Mouse (Mus musculus): ENCODE results near the gene Tagln.

The Tagln gene

GRCm38 (mm10) chr9:45935628-45936210, at the start of gene Tagln:
TSS of gene Tagln (minus strand) at chr9:45936058.
- DNase-seq (ENCODE audit: low spot score) = peak; percentile 44

DNA sequence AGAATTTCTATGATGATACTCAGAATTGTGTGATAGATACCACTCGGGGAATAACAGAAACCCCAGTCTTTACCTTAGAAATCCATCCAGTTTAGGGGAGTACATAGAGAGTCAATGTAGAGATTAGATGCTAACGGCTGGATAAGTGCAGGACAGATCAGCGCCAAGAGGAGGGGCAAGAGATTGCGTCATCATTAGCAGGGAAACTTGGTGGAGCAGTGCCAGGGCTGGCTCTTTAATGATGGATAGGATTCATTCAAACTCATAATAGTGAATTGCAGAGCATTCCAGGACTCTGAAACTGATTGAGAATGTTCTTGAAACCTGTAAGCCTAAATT, 49.3 kb upstream of the Tagln start:
- peak; percentile 55 for DNase-seq (ENCODE audit: low spot score)

DNA sequence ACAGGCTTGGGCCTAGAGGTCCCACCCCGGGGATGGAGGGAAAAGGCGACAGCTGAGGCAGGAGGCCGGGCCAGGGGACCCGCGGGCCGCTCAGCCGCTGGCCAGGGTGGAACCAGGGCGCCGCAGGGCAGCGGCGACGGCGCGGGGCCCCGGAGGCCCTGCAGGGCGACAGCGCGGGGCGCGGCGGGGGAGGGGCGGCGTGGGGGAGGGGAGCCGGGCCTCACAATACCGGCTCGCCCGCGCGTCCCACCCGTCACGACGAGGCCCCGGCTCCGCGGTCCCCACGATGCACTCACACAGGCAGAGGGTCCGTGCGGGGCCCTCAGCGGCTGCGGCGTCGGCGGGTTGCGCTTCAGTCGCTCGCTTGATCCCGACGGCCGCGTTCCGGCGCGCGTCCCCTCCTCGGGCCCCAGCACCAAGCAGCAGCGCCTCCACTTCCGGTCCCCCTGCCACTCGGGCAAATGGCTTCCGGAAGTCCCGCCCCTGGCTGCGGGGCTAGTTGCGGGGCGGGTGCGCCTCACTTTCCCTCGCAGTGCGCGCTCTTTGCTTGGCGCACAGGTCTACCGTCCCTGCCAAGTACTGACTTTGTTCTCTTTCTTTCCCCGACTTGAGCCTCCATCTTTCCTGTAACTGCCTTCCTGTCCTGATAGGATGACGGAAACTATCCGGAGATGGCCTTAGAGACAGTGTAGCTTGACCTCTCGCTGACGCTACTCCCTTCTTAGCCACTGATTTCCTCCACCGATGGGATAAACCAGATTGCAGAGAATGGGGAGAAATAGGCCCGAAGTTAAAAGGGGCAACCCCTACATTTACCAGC, 48.8 kb upstream of the Tagln start:
- DNase-seq (ENCODE audit: low spot score) = peak; percentile 88

DNA sequence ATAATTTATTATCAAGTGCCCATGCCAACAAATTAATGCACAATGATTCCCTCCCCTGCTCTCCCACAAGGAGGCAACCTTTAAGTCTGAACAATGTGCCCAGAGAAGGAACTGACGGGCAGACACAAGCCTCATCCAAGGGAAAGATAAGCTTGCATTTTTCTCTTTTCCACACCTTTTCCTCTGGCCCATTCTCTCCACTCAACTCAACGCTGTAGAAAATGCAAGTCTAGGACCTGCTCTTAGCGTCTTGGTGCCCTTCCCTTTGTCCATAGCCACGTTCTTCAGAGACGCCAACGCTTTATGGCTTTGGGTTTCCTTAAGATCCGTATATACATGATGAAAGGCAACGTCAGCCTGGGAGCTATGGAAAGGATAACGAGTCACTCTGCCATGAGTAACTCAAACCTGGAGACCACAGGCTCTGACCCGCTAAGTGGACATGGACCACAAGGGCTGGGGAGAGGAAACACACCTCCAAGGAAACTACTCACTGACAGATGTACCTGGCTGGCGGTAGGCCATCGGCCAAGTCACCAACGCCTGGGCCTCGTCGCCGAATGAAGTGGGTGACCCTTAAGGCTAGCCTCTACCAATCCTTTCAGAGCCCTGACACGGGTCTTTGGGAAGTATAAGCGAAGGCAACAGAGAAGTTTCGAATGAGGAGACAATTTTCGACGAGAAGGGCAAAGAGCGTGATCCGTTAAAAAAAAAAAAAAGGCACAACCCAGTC, 48.0 kb upstream of the Tagln start:
- no peak for DNase-seq (ENCODE audit: low spot score)

DNA sequence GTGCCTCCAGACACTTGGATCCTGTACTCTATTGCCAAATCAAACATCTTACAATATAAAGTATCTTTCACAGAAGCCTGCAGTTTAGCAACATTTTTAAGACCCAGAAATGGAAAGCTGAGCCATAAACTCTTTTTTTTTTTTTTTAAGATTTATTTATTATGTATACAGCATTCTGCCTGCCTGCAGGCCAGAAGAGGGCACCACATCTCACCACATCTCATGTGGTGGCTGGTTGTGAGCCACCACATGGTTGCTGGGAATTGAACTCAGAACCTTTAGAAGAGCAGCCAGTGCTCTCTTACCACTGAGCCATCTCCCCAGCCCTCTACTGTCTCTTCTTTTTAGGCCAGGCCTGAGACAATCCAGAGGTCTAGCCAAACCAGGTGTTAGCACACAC, 45.5 kb upstream of the Tagln start:
- DNase-seq (ENCODE audit: low spot score) = no peak

DNA sequence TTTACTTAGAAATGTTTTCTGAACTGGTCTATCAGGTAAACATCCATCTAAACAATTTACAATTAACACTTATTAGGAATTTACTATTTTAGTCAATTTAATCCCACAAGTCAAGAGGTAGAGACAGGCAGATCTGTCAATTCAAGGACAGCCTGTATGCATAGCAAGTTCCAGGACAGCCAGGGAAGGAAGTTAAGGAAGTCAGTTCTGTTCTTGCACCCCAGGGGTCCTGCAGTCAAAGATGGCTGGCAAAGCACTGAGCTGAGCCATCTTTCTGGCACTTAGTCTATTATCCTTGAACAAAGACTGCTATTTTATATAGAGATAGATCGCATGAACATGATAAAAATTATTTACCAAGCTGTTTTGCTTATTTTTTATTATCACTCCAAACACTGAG, 44.8 kb upstream of the Tagln start:
- DNase-seq (ENCODE audit: low spot score) = no peak

GRCm38 (mm10) chr9:45979778-45980177, 43.9 kb upstream of the Tagln start:
- no peak for DNase-seq (ENCODE audit: low spot score)

DNA sequence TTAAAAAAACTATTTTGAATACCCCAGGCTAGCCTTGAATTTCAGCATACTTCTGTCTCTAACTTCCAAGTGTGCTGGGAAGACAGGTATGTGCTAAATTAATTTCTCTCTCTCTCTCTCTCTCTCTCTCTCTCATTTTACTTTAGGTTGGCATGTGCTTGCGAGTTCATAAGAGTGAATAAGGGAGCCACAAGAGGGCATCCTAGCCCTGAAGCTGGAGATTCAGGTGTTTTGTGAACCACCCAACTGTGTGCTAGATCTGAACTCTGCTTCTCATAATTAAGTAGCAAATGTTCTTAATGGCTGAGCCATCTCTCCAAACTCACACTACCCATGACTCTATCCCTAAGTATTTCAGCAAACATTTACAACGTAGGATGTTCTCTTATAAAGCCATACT, 41.0 kb upstream of the Tagln start:
- no peak for DNase-seq (ENCODE audit: low spot score)

DNA sequence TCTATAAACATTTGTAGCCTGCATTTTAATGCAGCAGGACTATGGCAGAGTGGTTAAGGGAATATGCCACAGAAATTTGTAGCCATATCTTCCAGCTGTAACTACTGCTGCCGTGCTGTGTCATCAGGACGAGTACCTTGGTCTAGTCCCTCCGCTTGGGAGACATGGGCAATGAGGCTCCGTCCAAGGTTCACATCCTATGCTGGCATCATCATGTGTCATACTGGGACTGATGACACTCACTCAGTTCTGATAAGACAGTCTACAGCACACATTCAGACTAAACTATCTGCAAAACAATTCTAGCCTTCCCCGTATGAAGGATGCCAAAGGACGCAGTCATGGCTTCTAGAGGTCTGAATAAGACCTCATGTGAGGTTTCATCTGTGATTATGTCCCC, 27.7 kb upstream of the Tagln start:
- no peak for DNase-seq (ENCODE audit: low spot score)

- DNase-seq (ENCODE audit: low spot score) = no peak
These were observed 26.0 kb upstream of the Tagln start for GRCm38 (mm10) chr9:45961855-45962254.

GRCm38 (mm10) chr9:45959661-45960060, 23.8 kb upstream of the Tagln start:
- DNase-seq (ENCODE audit: low spot score) = no peak

DNA sequence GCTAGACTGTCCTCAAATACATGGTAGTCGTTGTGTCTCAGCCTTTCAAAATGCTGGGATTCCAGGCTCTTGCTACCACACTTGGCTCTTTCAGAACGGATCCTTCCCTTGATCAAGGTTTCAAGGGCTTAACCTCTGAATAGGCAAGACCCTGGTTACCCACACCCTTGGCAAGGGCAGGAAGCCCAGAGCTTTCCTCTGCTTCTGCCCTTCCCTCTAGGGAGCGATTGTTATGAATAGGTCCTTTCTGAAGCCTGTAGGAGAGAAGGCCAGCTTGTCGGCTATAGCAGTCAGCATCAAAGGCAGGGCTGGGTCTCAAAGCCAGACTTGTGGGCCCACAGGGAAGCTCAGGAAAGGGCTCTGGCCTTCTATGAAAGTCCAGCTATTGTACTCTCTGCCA, 23.0 kb upstream of the Tagln start:
- DNase-seq (ENCODE audit: low spot score) = no peak

- no peak for DNase-seq (ENCODE audit: low spot score)
These were observed 22.3 kb upstream of the Tagln start for GRCm38 (mm10) chr9:45958023-45958670.

- peak; percentile 89 for DNase-seq (ENCODE audit: low spot score)
These were observed 19.5 kb upstream of the Tagln start, which contains the start of gene Sidt2 for GRCm38 (mm10) chr9:45955107-45955963. TSS of gene Sidt2 (minus strand) at chr9:45955258.

- peak; percentile 59 for DNase-seq (ENCODE audit: low spot score)
These were observed 18.6 kb upstream of the Tagln start for GRCm38 (mm10) chr9:45954294-45955106.

DNA sequence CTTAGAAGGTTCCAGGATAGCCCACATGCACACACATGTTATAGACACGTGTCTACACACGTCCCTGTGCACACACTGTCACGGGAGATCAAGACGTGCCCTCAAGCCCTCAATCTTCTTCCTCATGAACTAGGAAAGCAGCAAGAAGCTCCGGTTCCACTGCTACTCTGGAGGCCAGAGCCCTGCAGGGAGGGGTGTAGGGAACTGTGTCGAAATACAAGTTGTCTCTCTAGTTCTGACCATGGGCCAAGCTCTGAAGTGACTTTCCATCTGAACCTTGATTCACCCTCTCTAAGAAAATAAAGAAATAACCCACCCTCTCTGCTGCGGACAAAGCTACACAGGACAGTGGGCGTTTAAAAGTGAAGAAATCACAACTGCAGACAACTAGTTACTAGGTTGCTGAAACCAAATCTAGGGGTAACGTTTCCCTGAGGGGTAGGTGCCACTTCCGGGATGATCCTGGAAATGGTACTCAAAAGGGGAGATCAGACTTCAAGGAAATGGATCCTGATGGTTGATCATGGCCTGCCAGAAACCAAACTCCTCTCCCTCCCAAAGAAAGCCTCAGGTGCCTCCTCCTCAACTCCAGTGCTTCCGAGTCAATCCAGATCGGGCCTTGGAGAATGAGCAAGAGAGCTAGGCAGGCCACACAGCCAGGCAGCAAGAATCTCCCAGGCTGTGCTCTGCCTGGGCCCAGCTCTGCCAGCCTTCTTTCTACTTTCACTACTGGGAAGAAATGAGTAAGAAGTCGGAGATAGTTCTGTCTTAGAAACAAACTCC, 17.8 kb upstream of the Tagln start:
- DNase-seq (ENCODE audit: low spot score) = no peak

GRCm38 (mm10) chr9:45952890-45953289, 17.0 kb upstream of the Tagln start:
- no peak for DNase-seq (ENCODE audit: low spot score)

DNA sequence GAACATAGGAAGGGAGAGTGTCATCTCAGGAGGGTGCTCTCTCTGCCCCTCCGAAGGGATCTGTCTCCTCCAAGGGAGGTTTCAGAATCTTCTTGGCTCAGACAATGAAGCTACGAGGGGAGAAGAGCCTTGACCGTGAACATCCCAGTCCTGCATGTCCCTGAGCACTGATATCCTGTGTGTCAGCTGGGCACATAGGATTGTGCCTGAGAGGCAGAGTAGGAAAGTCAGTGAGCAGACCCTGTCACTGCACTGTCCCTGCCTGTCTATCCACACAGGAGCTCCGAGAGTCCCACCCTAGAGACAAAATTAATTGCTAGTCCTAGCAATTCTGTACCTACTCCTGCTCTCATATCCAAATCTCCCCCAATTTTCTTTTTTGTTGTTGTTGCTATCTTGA, 16.2 kb upstream of the Tagln start:
- no peak for DNase-seq (ENCODE audit: low spot score)

GRCm38 (mm10) chr9:45946872-45947183, 11.0 kb upstream of the Tagln start:
- no peak for DNase-seq (ENCODE audit: low spot score)

DNA sequence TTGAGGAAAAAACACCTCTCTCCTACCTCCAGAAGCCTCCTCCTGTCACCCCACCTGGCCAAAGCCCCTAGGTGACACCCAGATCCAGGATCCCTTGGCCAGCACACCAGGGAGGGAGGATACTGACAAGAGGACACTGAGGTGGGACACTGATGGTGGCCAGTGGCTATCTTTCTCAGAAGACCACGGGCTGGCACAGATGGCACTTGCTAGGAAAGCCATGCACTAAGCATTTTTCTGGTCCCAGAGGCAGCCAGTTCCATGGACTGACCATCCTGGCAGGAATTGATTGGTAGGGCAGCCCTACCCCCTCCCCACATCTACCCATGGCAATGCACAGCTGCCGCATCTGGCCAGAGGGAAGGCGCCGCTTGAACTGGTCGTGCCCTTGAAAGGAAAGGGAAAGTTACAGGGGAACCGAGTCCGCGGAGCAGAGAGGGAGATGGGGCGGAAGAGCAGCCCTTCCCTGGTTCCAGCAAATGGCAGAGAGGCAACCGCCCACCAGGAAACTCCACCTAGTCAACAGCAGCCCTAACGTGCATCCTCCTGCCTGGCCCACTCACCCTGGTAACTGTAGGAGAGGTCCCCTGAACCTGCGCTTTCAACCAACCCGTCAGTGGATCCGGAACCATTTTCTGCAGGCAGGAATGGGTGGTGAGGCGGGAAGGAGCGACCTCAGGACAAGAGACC, 10.5 kb upstream of the Tagln start:
- no peak for DNase-seq (ENCODE audit: low spot score)

All from ovary, postnatal 36 days (tissue).